Mouse (Mus musculus): ENCODE measurements around the gene Rad51ap2. TPM values are rescaled to one million over a fixed set of nuclear protein-coding genes. Genes with fewer than 3 reads are reported as not detected.

The Rad51ap2 gene
- polyA plus RNA-seq, 1 experiment from 2014 or later, result 0.33 TPM

DNA sequence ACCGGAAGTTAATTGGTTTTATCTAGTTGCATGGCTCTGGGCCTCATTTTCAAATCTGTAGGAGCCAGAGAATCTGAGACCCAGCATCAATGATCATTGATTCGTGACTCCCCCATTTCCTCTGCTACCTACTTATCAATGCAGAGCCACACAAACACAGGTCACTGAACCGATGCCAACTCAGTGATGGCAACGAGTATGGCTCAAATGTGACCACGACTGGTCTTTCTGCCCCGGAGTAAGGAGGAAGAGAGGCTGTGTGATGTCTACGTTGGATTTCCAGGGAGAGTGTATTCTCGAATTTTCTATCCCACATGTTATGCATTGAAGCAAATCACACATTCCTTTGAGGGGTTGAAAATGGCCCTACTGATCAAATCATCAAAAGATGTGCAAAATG lies 21.4 kb upstream of the Rad51ap2 start:
- H3K36me3 ChIP-seq (ENCODE audit: control insufficient read depth, insufficient read depth, low read length), result no peaks in the 10 kb centered on the region
- ATAC-seq (ENCODE audit: low FRiP score, low TSS enrichment) (no peak), DNase-seq (ENCODE audit: low spot score) (no peak)
- whole genome bisulfite sequencing, result 84% methylated on average over 8 of the region's 8 CpGs
- H3K27me3 ChIP-seq (ENCODE audit: control insufficient read depth, insufficient read depth, low read length), result no peaks in the 10 kb centered on the region
- no peak overlapping the region for H3K9ac ChIP-seq (ENCODE audit: low read length)
- H3K9me3 ChIP-seq (ENCODE audit: control insufficient read depth, low read length), result no peaks in the 10 kb centered on the region
- H3K4me2 ChIP-seq (replicated peaks; ENCODE audit: low read depth), result no peak overlapping the region
- H3K4me1 ChIP-seq (replicated peaks; ENCODE audit: control insufficient read depth, insufficient read depth), result no peaks in the 10 kb centered on the region
- TF ChIP-seq CTCF (IDR thresholded peaks at IDR 0.05; ENCODE audit: low read depth), result no peak
- no peak for TF ChIP-seq EP300 (optimal IDR thresholded peaks at IDR 0.05)
- H3K27ac ChIP-seq (replicated peaks), result no peak overlapping the region
- H3K4me3 ChIP-seq (ENCODE audit: low read depth, low read length), result no peak overlapping the region

DNA sequence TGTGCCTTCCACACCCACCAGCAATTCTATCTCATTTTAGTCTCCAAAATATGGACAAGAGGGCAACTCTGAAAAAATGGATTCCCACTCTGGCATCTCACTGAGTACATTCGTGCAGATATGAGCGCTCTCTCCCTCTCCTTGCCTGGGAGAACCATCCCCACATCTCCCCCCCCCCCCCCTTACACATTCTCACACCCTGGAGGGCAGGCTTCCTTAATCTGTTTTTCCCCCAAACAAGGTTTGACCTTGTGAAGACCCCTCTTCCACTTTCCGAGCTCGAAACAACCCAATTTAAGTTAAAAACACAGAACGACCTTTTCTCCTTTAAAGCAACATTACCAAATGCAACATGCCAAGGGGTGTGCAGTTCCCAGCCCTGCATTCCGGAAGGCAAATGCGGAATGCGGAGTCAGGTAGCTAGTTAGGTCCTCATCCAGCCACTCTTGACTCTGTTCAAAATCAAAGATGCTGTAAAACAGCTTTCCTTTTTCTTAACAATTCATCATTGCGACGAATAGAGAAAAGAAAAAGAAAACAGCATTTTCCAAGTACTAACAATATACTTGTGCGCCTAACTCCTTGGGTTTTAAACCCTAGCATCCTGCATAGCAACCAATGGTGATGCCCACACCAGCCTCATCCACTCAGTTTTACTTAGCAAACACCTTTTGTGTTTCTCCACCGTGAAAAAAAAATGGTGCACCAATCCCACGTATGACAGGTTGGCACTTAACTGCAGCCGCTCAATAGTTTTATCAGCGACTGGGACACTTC lies 20.4 kb upstream of the Rad51ap2 start:
- TF ChIP-seq EP300 (optimal IDR thresholded peaks at IDR 0.05), result no peak
- no peak for TF ChIP-seq CTCF (IDR thresholded peaks at IDR 0.05; ENCODE audit: low read depth)
- ATAC-seq (ENCODE audit: low FRiP score, low TSS enrichment), result no peak
- H3K9ac ChIP-seq (ENCODE audit: low read length), result no peak overlapping the region
- no peaks in the 10 kb centered on the region for H3K36me3 ChIP-seq (ENCODE audit: control insufficient read depth, insufficient read depth, low read length)
- H3K4me3 ChIP-seq (ENCODE audit: low read depth, low read length), result peak overlapping the region; percentile 37
- H3K27me3 ChIP-seq (ENCODE audit: control insufficient read depth, insufficient read depth, low read length), result no peaks in the 10 kb centered on the region
- H3K27ac ChIP-seq (replicated peaks), result no peak overlapping the region
- 9% methylated on average over 15 of the region's 15 CpGs for WGBS
- no peaks in the 10 kb centered on the region for H3K4me1 ChIP-seq (replicated peaks; ENCODE audit: control insufficient read depth, insufficient read depth)
- no peak for DNase-seq (ENCODE audit: low spot score)
- peak overlapping the region; percentile 58 for H3K4me2 ChIP-seq (replicated peaks; ENCODE audit: low read depth)
- H3K9me3 ChIP-seq (ENCODE audit: control insufficient read depth, low read length), result no peaks in the 10 kb centered on the region

DNA sequence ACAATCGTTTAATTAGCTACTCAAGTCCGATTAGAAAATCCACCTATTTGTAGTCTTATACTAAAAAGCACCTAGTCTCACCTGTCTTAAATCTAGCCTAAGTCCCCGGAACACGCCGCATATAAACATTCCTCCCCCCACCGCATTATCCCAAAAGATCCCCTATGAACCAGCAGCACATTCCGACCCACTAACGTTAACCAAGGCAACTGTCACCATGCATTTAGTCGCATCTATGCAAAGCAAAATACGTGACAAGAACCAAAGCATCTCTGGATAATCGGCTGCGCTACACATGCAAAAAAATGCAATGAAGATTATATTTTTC lies 19.9 kb upstream of the Rad51ap2 start:
- WGBS, result 3% methylated on average over 12 of the region's 12 CpGs
- TF ChIP-seq CTCF (IDR thresholded peaks at IDR 0.05; ENCODE audit: low read depth), result no peak
- no peak for TF ChIP-seq EP300 (optimal IDR thresholded peaks at IDR 0.05)
- H3K4me3 ChIP-seq (ENCODE audit: low read depth, low read length), result peak overlapping the region; percentile 37
- H3K36me3 ChIP-seq (ENCODE audit: control insufficient read depth, insufficient read depth, low read length), result no peaks in the 10 kb centered on the region
- H3K27ac ChIP-seq (replicated peaks), result no peak overlapping the region
- H3K9me3 ChIP-seq (ENCODE audit: control insufficient read depth, low read length), result no peaks in the 10 kb centered on the region
- H3K9ac ChIP-seq (ENCODE audit: low read length), result no peak overlapping the region
- no peak for DNase-seq (ENCODE audit: low spot score)
- no peaks in the 10 kb centered on the region for H3K27me3 ChIP-seq (ENCODE audit: control insufficient read depth, insufficient read depth, low read length)
- no peaks in the 10 kb centered on the region for H3K4me1 ChIP-seq (replicated peaks; ENCODE audit: control insufficient read depth, insufficient read depth)
- ATAC-seq (ENCODE audit: low FRiP score, low TSS enrichment), result no peak
- peak overlapping the region; percentile 58 for H3K4me2 ChIP-seq (replicated peaks; ENCODE audit: low read depth)

DNA sequence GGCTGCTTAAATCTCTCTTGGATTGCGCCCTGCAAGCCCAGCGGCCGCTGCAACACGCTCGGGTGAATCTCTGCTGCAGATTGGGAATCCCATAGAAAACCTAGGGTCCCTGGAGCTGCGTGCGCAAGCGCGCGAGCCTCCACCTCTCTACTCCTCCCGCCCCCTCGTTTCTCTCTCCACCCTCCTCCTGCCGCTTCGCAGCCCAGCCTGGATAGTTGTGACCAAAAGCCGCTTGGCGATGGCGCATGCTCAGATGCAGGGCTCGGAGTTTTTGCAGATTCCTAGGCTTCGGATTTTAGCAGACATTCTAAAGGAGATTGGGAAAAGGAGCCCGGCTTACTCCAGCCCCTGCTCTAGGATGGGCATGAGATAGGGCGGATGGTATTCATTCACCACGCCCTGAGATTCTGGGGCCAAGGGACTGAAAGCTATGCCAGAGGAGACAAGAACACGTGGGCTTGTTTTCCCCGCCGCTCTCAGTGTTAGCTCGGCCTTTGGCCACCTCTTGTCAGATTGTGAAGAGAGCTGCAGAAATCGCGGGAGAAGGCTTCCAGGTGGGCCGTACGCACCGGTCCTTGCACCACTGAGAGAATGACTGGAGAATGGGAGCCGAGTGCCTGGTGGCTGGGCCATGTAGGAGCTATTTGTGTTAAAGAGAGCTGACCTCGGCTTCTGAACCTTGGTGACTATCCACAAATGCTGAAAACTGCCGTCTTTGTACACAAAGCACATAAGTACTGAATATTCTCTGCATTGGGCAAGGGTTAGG lies 19.2 kb upstream of the Rad51ap2 start, which contains the start of gene Vsnl1:
Vsnl1 (minus strand) TSS at position 117 of the 769 bp plus-strand sequence.
- no peak for TF ChIP-seq EP300 (optimal IDR thresholded peaks at IDR 0.05)
- TF ChIP-seq CTCF (IDR thresholded peaks at IDR 0.05; ENCODE audit: low read depth), result no peak
- peak; percentile 59 for DNase-seq (ENCODE audit: low spot score)
- peak; percentile 80; the same call in 1 of the 2 replicates for ATAC-seq (ENCODE audit: low FRiP score, low TSS enrichment)
- H3K4me1 ChIP-seq (replicated peaks; ENCODE audit: control insufficient read depth, insufficient read depth), result no peaks in the 10 kb centered on the region
- H3K9me3 ChIP-seq (ENCODE audit: control insufficient read depth, low read length), result no peaks in the 10 kb centered on the region
- H3K4me2 ChIP-seq (replicated peaks; ENCODE audit: low read depth), result peak within 1 kb of the TSS; percentile 58
- no peak within 1 kb of the TSS for H3K27ac ChIP-seq (replicated peaks)
- 3% methylated on average over 34 of the region's 34 CpGs for WGBS
- H3K4me3 ChIP-seq (ENCODE audit: low read depth, low read length), result peak within 1 kb of the TSS; percentile 37
- no peaks in the 10 kb centered on the region for H3K36me3 ChIP-seq (ENCODE audit: control insufficient read depth, insufficient read depth, low read length)
- H3K9ac ChIP-seq (ENCODE audit: low read length), result peak within 1 kb of the TSS; percentile 36; the same call in 1 of the 2 replicates
- no peaks in the 10 kb centered on the region for H3K27me3 ChIP-seq (ENCODE audit: control insufficient read depth, insufficient read depth, low read length)

DNA sequence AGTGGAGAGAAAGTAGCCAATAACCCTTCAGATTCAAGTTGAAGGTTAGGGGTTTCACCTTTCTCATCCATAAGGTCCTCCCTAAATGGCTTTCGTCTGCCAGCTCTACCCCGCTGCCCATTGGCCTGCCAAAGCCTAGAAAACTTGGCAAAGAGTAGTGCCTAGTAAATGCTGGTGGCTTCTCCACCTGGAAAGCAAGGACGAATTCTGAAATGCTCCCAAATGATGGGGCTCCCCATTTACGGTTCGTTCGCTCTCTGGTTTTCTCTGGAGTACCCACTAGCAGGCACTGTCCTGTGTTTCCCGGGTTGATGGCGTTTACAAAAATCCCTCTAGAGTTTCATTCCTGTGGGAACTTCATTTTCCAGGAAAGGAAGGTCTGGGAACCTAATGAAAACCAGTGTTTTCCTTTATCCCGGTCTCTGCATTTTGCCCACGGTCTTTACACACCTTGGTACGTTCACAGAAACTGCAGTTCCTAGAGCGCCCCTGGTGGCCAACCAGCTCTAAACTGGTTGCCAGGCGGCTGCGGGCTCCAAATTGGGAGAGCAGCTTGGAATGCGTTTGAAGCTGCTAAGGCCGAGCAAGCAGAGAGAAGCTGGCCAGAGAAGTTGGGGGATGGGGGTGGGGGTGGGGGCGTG lies 18.5 kb upstream of the Rad51ap2 start:
- Histone ChIP-seq H3K36me3 (ENCODE audit: control insufficient read depth, insufficient read depth, low read length) (no peaks in the 10 kb centered on the region), H3K4me3 (ENCODE audit: low read depth, low read length) (no peak overlapping the region)
- WGBS, result 18% methylated on average over 17 of the region's 17 CpGs

More for the DNA sequence above, 18.5 kb upstream of the Rad51ap2 start:
- Histone ChIP-seq H3K9ac (ENCODE audit: low read length) (no peak overlapping the region), H3K4me2 (replicated peaks; ENCODE audit: low read depth) (peak overlapping the region; percentile 58), H3K27ac (replicated peaks) (no peak overlapping the region), H3K4me1 (replicated peaks; ENCODE audit: control insufficient read depth, insufficient read depth) (no peaks in the 10 kb centered on the region), H3K27me3 (ENCODE audit: control insufficient read depth, insufficient read depth, low read length) (no peaks in the 10 kb centered on the region), H3K9me3 (ENCODE audit: control insufficient read depth, low read length) (no peaks in the 10 kb centered on the region)
- peak; percentile 80 for DNase-seq (ENCODE audit: low spot score)
- TF ChIP-seq EP300 (optimal IDR thresholded peaks at IDR 0.05) (no peak), CTCF (IDR thresholded peaks at IDR 0.05; ENCODE audit: low read depth) (peak; percentile 77)
- peak; percentile 64 for ATAC-seq (ENCODE audit: low FRiP score, low TSS enrichment)

Measured in stomach, postnatal 0 days (tissue).